Mouse (Mus musculus): ENCODE data around the gene Rpsa. TPM values are rescaled to one million over a fixed set of nuclear protein-coding genes. Genes with fewer than 3 reads are reported as not detected.
A peak's percentile ranks its signal among the peaks of the same experiment; 100 is the strongest.
"Not testable (repeated sequence)": the region's sequence is repeated elsewhere in the genome, so short reads cannot be mapped to it uniquely, and the experiment has no call there.

Rpsa gene
- polyA plus RNA-seq, 1 experiment, result 7,213 TPM

GRCm38 (mm10) chr9:120089125-120089524, 38.4 kb upstream of the Rpsa start:
- peaks cover 14% of the 10 kb centered on the region for H3K27me3 ChIP-seq (replicated peaks)
- H3K4me1 ChIP-seq, result no peaks in the 10 kb centered on the region
- peaks cover 15% of the 10 kb centered on the region for H3K9me3 ChIP-seq
- no peak overlapping the region for H3K4me3 ChIP-seq (replicated peaks)
- no peaks in the 10 kb centered on the region for H3K36me3 ChIP-seq (replicated peaks; ENCODE audit: low read length)
- TF ChIP-seq GATA1 (IDR thresholded peaks at IDR 0.05; ENCODE audit: borderline replicate concordance, low read length), result no peak
- no peak for TF ChIP-seq FLI1 (IDR thresholded peaks at IDR 0.05; ENCODE audit: low read length)

- Histone ChIP-seq H3K36me3 (replicated peaks; ENCODE audit: low read length) (no peaks in the 10 kb centered on the region), H3K4me1 (no peaks in the 10 kb centered on the region), H3K9me3 (peaks cover 15% of the 10 kb centered on the region), H3K27me3 (replicated peaks) (peaks cover 17% of the 10 kb centered on the region), H3K4me3 (replicated peaks) (no peak overlapping the region)
- TF ChIP-seq FLI1 (IDR thresholded peaks at IDR 0.05; ENCODE audit: low read length) (no peak), GATA1 (IDR thresholded peaks at IDR 0.05; ENCODE audit: borderline replicate concordance, low read length) (no peak)
These were observed 36.4 kb upstream of the Rpsa start for GRCm38 (mm10) chr9:120091086-120091485.

- H3K9me3 ChIP-seq, result peaks cover 15% of the 10 kb centered on the region
- no peaks in the 10 kb centered on the region for H3K36me3 ChIP-seq (replicated peaks; ENCODE audit: low read length)
- H3K4me1 ChIP-seq, result no peaks in the 10 kb centered on the region
- H3K27me3 ChIP-seq (replicated peaks), result peaks cover 17% of the 10 kb centered on the region
- no peak within 1 kb of the TSS for H3K4me3 ChIP-seq (replicated peaks)
- TF ChIP-seq GATA1 (IDR thresholded peaks at IDR 0.05; ENCODE audit: borderline replicate concordance, low read length) (no peak), FLI1 (IDR thresholded peaks at IDR 0.05; ENCODE audit: low read length) (no peak)
These were observed 35.7 kb upstream of the Rpsa start, which contains the start of gene Ccr8 for GRCm38 (mm10) chr9:120091696-120092238. Gene Ccr8 (plus strand): TSS chr9:120092114.

GRCm38 (mm10) chr9:120093701-120094100, 33.8 kb upstream of the Rpsa start:
- Histone ChIP-seq H3K4me1 (peaks cover 6% of the 10 kb centered on the region), H3K9me3 (peaks cover 8% of the 10 kb centered on the region), H3K36me3 (replicated peaks; ENCODE audit: low read length) (no peaks in the 10 kb centered on the region), H3K27me3 (replicated peaks) (peaks cover 17% of the 10 kb centered on the region), H3K4me3 (replicated peaks) (no peak overlapping the region)
- TF ChIP-seq GATA1 (IDR thresholded peaks at IDR 0.05; ENCODE audit: borderline replicate concordance, low read length), result no peak
- no peak for TF ChIP-seq FLI1 (IDR thresholded peaks at IDR 0.05; ENCODE audit: low read length)

- peaks cover 6% of the 10 kb centered on the region for H3K4me1 ChIP-seq
- peaks cover 17% of the 10 kb centered on the region for H3K27me3 ChIP-seq (replicated peaks)
- H3K36me3 ChIP-seq (replicated peaks; ENCODE audit: low read length), result no peaks in the 10 kb centered on the region
- TF ChIP-seq FLI1 (IDR thresholded peaks at IDR 0.05; ENCODE audit: low read length) (no peak), GATA1 (IDR thresholded peaks at IDR 0.05; ENCODE audit: borderline replicate concordance, low read length) (no peak)
- no peaks in the 10 kb centered on the region for H3K9me3 ChIP-seq
- no peak overlapping the region for H3K4me3 ChIP-seq (replicated peaks)
These were observed 31.6 kb upstream of the Rpsa start for GRCm38 (mm10) chr9:120095886-120096285.

GRCm38 (mm10) chr9:120098682-120099081, 28.8 kb upstream of the Rpsa start:
- peaks cover 9% of the 10 kb centered on the region for H3K9me3 ChIP-seq
- no peak for TF ChIP-seq FLI1 (IDR thresholded peaks at IDR 0.05; ENCODE audit: low read length)
- no peak for TF ChIP-seq GATA1 (IDR thresholded peaks at IDR 0.05; ENCODE audit: borderline replicate concordance, low read length)
- peaks cover 11% of the 10 kb centered on the region for H3K27me3 ChIP-seq (replicated peaks)

GRCm38 (mm10) chr9:120099304-120099703, 28.2 kb upstream of the Rpsa start:
- Histone ChIP-seq H3K36me3 (replicated peaks; ENCODE audit: low read length) (no peaks in the 10 kb centered on the region), H3K9me3 (peaks cover 9% of the 10 kb centered on the region), H3K4me3 (replicated peaks) (no peak overlapping the region), H3K27me3 (replicated peaks) (peaks cover 5% of the 10 kb centered on the region), H3K4me1 (peaks cover 6% of the 10 kb centered on the region)
- TF ChIP-seq FLI1 (IDR thresholded peaks at IDR 0.05; ENCODE audit: low read length) (no peak), GATA1 (IDR thresholded peaks at IDR 0.05; ENCODE audit: borderline replicate concordance, low read length) (no peak)

More at GRCm38 (mm10) chr9:120098682-120099081, 28.8 kb upstream of the Rpsa start:
- no peak overlapping the region for H3K4me3 ChIP-seq (replicated peaks)
- no peaks in the 10 kb centered on the region for H3K36me3 ChIP-seq (replicated peaks; ENCODE audit: low read length)
- peaks cover 6% of the 10 kb centered on the region for H3K4me1 ChIP-seq

- H3K9me3 ChIP-seq, result peaks cover 9% of the 10 kb centered on the region
- TF ChIP-seq GATA1 (IDR thresholded peaks at IDR 0.05; ENCODE audit: borderline replicate concordance, low read length) (no peak), FLI1 (IDR thresholded peaks at IDR 0.05; ENCODE audit: low read length) (no peak)
- no peak overlapping the region for H3K4me3 ChIP-seq (replicated peaks)
- no peaks in the 10 kb centered on the region for H3K27me3 ChIP-seq (replicated peaks)
- H3K4me1 ChIP-seq, result peaks cover 6% of the 10 kb centered on the region
- no peaks in the 10 kb centered on the region for H3K36me3 ChIP-seq (replicated peaks; ENCODE audit: low read length)
These were observed 26.3 kb upstream of the Rpsa start for GRCm38 (mm10) chr9:120101165-120101564.

GRCm38 (mm10) chr9:120108953-120109352, 18.5 kb upstream of the Rpsa start:
- H3K9me3 ChIP-seq; H3K27me3 ChIP-seq (replicated peaks); H3K4me3 ChIP-seq (replicated peaks); H3K36me3 ChIP-seq (replicated peaks; ENCODE audit: low read length): not testable (repeated sequence)
- H3K4me1 ChIP-seq, result peaks cover 29% of the 10 kb centered on the region

GRCm38 (mm10) chr9:120110211-120111018, 17.1 kb upstream of the Rpsa start, which contains the start of gene Slc25a38:
Gene Slc25a38 (plus strand): TSS chr9:120110374.
- H3K4me3 ChIP-seq (replicated peaks), result peak within 1 kb of the TSS; percentile 94
- TF ChIP-seq FLI1 (IDR thresholded peaks at IDR 0.05; ENCODE audit: low read length) (peak; percentile 61; the same call in 1 of the 2 replicates), GATA1 (IDR thresholded peaks at IDR 0.05; ENCODE audit: borderline replicate concordance, low read length) (no peak)
- peaks cover 44% of the 10 kb centered on the region for H3K4me1 ChIP-seq
- H3K36me3 ChIP-seq (replicated peaks; ENCODE audit: low read length), result peaks cover 4% of the 10 kb centered on the region
- H3K27me3 ChIP-seq (replicated peaks), result no peaks in the 10 kb centered on the region
- no peaks in the 10 kb centered on the region for H3K9me3 ChIP-seq

Measured in megakaryocyte, embryonic 14.5 days (primary cell).